Mouse (Mus musculus) ES-Bruce4 (cell line): ENCODE data around the gene Plk3.

Source experiments
- CTCF ChIP-seq: IDR thresholded peaks from one replicate; pipeline ENCODE4 v1.8.1; 2011; ENCODE audit warnings: low read depth, low read length
- EP300 ChIP-seq: IDR thresholded peaks from 2 replicates; pipeline ENCODE4 v1.6.1; 2011; ENCODE audit warnings: low read depth, low read length; ENCODE audit not compliant: insufficient read depth

DNA sequence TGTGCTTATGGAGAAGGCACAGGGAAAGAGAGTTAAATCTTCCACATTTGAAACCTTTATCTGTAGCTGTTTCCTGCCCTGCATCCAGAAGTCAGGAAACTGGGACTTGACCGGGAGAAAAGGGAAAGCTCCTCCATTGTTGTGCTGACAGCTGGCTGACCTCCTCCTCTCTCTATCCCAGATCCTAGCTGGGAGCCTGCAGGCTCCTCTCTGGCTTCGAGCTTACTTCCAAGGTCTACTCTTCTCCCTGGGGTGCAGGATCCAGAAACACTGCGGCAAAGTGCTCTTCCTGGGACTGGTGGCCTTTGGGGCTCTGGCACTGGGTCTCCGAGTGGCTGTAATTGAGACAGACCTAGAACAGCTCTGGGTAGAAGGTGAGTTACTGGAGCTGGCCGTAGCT lies 37.1 kb downstream of the Plk3 start:
- no peak for TF ChIP-seq CTCF
- TF ChIP-seq EP300, result no peak
